Mouse (Mus musculus) heart, adult 9 months (tissue): ENCODE results near the gene Myt1l.

ENCODE experiments used
- DNase-seq, 2 experiments: peaks; one replicate each; pipeline ENCODE4 v3.0.0; 2022; ENCODE audit warnings: low spot score in 2 of 2

The Myt1l gene

DNA sequence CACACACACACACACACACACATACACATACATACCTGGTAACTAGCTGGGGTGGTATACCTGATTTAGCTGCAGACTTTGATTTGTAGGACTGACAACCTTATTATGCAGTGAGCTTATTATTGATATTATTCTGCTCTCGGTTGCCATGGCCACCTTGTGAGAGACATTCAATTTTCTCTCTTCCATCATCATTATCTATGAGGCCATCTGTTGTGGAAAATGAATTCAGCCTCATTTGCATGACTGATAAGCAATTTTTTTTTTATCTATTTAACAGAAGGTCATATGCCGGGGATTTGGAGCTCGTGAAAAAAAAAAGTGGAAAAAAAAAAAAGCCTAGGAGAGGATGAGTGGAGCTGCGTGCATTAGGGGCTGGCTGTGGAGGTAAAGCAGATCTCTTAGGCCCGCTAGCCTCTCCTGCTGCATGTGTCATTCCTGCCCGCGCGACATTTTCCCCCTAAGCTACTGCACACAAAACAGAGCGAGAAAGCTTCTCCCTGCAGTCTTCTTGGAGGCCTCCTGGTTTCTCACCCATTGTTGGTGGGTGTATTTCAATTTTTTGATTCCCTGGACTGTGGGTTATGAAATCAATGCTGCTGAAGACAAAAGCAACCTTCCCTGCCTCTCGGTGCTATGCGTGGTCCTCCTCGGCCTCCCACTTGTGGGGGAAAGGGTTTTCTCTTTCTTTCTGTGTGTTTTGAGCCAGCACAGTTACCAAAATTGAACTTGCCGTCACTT lies at the start of gene Myt1l:
Myt1l (plus strand) TSS at position 354 of the 741 bp plus-strand sequence.
- no peak for DNase-seq

- no peak for DNase-seq
Measured at GRCm38 (mm10) chr12:29486424-29487035, 41.7 kb upstream of the Myt1l start.

GRCm38 (mm10) chr12:29526236-29526644 lies 1.9 kb upstream of the Myt1l start:
- DNase-seq = no peak

DNA sequence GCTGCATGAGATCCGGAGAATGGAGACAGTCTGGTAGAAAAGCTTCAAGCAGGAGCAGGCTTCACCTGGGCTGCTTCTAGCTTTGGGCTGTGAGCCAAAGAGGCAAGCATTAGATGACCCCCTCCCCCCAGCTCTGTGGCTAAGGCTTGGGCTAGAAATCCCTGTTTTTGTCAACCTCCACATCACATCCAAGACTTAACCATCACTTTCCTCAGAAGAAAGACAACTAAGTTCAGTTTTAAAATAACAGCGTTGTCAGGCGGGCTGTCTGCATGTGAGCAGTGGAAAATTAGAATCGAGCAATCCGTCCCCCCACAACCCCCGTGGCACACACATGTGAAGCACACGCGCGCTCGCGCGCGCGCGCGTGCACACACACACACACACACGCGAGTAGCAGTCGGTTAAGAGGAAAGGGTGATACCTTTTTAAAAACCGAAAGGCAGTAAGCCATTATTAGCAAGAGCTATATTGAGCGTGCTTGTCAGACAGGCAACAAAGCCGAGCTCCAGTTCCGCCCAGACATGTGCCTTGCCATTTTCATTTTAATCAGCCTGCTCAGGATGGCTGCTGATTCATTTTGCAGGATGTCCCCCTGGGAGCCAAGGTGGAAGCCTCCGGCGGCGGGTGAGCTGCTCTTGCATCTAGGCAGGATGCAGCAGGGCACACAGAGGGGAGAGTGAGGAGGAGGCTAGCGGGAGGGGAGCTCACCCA lies 979 bp upstream of the Myt1l start:
- DNase-seq = no peak

DNA sequence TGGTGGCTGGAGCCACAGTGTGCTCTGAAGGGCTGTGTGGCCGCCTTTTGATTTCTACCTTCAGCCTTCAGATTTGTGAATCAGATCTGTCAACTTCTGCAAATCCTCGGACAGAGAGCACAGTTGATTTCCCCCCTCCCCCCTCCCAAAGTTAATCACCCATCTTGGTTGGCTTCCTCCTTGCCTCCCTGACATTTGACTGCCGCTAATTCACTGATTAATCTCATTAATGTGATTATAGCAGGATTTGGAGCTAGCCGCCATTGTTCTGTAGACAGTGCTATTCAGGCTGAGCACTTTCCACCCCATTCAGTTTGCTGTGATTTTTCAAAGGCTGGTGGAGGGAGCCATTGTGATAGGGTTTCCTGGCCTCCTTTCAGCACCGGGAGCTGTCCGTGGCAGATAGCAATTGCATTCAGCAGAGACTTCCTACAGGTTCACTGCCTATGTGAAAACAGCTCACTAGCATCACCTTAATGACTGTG lies 2.1 kb downstream of the Myt1l start:
- no peak for DNase-seq

- DNase-seq = no peak
Measured at GRCm38 (mm10) chr12:29530823-29531222, 2.6 kb downstream of the Myt1l start.

DNA sequence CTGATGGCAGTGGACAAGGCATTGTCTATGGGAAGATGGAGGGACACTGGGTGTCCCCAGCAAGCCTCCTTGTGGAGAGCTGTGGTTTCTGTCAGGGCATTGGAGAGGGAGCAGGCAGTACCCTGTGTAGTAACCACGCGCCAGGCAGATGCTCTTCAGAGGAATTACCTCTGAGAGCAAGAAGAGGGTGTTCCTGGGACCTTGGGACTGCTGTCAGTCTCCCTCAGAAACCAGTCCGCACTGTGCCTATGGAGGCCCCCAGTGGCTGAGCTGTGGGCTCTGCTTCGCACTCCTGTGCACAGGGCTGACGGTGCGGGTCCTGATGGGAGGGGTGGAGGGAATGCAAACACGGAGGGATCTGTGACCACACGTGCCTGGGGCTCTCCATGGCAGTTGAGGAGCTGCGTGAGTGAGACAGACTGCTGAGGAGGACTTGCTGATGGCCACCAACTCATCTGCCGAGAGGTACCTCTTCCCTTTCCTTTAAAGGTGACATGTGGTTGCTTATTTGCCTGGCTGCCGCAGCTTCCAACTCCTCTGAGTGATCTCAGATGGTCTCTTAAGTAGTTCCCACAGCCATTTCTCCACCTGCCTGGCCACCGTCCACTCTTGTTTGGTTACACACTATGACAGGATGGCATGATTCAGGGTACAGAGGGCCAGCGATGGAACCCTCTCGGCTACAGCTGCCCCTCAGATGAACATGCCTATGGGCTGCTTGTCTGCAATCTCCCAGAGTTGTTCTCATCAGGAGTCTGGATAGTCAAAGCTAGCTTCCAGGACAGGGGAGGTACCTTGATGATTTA lies 5.1 kb downstream of the Myt1l start:
- DNase-seq = no peak

DNA sequence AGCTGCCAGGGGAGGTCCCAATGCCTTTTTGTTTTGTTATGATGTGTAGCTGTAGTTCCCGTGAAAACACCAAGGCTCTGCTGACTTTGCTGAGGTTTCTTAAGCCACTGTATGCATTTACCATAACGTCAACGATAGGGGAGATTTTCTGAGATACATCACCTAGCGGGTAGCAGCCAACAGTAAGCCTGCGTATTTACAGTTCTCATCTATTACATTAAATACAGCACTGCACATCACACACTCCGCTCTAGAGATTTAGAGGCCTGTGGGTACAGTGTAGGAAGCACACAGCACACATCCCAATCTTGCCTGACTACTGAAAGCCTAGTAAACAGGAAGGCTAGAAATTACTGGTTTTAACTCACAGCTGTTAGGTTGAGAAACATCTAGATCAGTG lies 6.1 kb downstream of the Myt1l start:
- no peak for DNase-seq

- no peak for DNase-seq
Measured at GRCm38 (mm10) chr12:29534761-29535300, 6.6 kb downstream of the Myt1l start.

- DNase-seq = no peak
Measured at GRCm38 (mm10) chr12:29537916-29538315, 9.7 kb downstream of the Myt1l start.

DNA sequence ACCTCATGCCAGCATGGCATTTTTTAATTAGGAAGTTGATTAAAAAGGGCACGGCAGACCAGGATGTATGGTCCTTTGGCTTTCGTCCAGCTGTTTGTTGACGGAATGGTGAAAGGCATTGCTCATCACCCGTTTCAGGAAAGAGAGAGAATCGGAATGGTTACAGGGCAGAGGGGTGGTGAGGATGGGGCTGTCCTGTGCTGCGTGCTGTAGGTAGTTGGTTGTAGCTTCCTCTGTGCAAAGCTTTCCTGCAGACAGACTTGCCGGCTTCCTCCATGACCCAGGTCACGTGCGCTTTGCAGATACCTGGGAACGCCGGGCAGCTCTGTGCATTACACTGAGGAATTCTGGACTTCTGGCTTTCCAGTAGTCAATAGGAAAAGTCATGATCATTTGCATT lies 10.3 kb downstream of the Myt1l start:
- no peak for DNase-seq

GRCm38 (mm10) chr12:29539106-29539505 lies 10.9 kb downstream of the Myt1l start:
- no peak for DNase-seq

- no peak for DNase-seq
Measured at GRCm38 (mm10) chr12:29540741-29541140, 12.6 kb downstream of the Myt1l start.

GRCm38 (mm10) chr12:29546073-29546472 lies 17.9 kb downstream of the Myt1l start:
- no peak for DNase-seq

DNA sequence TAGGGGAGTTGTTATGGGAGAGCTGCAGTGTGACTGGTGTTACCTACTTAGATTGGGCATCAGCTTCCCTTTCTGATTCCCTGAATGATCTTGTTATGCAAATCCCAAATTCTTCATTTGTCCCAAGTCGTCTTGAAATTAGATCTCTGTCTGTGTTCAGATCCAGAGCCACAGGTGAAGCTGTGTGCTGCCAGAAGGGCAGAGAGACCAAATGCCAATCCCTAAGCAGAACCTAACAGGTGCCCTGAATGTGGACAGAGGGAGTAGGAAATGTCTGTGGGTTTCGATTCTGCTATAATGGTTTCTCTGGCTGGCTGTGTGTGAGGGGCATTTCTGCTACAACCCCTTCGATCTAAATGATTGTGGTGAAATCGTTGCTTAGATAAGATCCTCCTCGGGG lies 18.9 kb downstream of the Myt1l start:
- no peak for DNase-seq

DNA sequence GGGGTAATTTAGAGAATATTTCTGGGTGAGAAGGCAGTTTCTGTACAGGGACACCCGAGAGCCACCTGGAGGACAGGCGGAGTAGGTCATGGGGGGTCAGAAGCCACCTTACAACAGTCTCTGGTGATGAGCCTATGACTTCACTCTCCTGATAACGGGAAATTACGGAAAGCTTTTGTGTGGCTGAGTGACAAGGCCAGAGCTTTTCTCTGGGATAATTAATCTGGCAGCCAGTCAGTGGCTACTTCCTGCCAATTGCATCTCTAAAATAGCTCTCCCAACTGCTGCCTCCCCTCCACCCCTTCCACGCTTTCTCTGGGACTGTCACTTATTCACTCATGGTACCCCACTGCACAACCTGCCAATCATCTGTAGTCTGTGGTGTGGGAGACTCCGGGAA lies 19.6 kb downstream of the Myt1l start:
- no peak for DNase-seq

DNA sequence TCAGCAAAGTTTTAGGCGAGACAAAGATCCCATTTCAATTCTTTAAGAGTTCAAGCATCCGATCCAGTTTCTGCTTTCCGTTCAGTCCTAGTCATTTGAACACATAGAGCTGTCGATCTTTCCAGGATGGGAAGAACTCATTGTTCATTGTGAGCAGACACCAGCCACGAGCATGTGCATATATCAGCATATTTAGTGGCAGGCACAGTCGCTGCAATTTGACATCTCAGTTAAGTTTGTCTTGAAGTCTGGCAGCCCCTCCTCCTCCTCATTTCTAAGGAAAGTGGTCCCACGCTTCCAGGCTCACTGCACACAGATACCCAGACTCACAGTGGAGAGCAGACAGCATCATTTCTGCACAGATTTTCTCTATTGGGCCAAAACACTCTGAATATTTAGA lies 25.0 kb downstream of the Myt1l start:
- no peak for DNase-seq

- DNase-seq = no peak
Measured at GRCm38 (mm10) chr12:29555718-29556117, 27.5 kb downstream of the Myt1l start.

GRCm38 (mm10) chr12:29556408-29556807 lies 28.2 kb downstream of the Myt1l start:
- no peak for DNase-seq

GRCm38 (mm10) chr12:29556901-29557300 lies 28.7 kb downstream of the Myt1l start:
- DNase-seq = no peak

DNA sequence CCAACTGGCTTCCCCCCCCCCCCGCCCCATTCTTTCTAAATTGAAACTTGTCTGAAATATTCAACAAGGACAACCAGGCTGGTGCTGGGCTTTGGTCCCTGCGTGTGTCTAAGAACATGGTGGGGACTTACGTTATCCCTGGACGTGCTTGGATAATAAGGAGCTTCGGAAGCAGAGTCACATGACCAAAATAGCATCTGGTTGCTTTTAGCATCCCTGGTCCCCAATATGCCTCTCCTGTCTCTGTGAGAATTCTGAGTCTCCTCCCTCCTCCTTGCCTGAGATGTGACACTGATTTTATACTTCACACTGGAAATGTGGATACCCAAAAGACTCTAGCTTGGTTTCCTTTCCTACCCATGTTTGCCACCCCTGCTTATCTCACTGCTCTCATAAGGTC lies 31.6 kb downstream of the Myt1l start:
- no peak for DNase-seq

- no peak for DNase-seq
Measured at GRCm38 (mm10) chr12:29561222-29561621, 33.0 kb downstream of the Myt1l start.
